Mouse (Mus musculus) cortical plate, adult 2 months (tissue): ENCODE measurements around the gene Mapre3.

ENCODE experiments used
- CTCF ChIP-seq: fragments of 200-500 bp; IDR thresholded peaks from 2 replicates; pipeline ENCODE4 v1.5.1; 2011; ENCODE audit warnings: mild to moderate bottlenecking, control low read depth, low read length; ENCODE audit not compliant: insufficient read depth; ENCODE audit errors: extremely low read depth
- POLR2A ChIP-seq: fragments of 200-500 bp; IDR thresholded peaks from 2 replicates; pipeline ENCODE4 v1.6.1; 2011; ENCODE audit warnings: mild to moderate bottlenecking, low read length, control low read depth; ENCODE audit not compliant: insufficient read depth; ENCODE audit errors: extremely low read depth

- TF ChIP-seq CTCF (no peak), POLR2A (no peak)
Observed at GRCm38 (mm10) chr5:30850556-30850925, 36.1 kb downstream of the Mapre3 start.
